Mouse (Mus musculus) liver, embryonic 14.5 days (tissue): ENCODE data around the gene Ppp2r5b. TPM values are rescaled to one million over a fixed set of nuclear protein-coding genes. Genes with fewer than 3 reads are reported as not detected.
A peak's percentile ranks its signal among the peaks of the same experiment; 100 is the strongest.

Experiments
- ATAC-seq: fragments of 200-750 bp; cut with Nextera tagmentation; 2 replicates; pipeline ENCODE4 v1.8.0; 2017; ENCODE audit warnings: moderate number of reproducible peaks, mild to moderate bottlenecking, moderate library complexity; ENCODE audit not compliant: insufficient read depth
- DNase-seq, 3 experiments: peaks; one replicate each; pipeline ENCODE4 v3.0.0-alpha.2; 2012 to 2013; ENCODE audit warnings: low read depth in 3 of 3, low spot score in 3 of 3
- H3K27ac ChIP-seq: fragments of 300-500 bp; sonication (generic); 2 replicates; pipeline ENCODE4 v1.5.1; 2014; ENCODE audit warnings: moderate library complexity, mild to moderate bottlenecking, control low read depth, inconsistent platforms
- H3K27me3 ChIP-seq: fragments of 300-500 bp; sonication (generic); 2 replicates; pipeline ENCODE4 v1.6.1; 2014; ENCODE audit warnings: mild to moderate bottlenecking, low read length, moderate library complexity; ENCODE audit not compliant: control insufficient read depth, insufficient read depth
- H3K36me3 ChIP-seq: fragments of 300-500 bp; sonication (generic); replicated peaks from 2 replicates; pipeline ENCODE4 v1.6.1; 2014; ENCODE audit warnings: low read depth; ENCODE audit not compliant: control insufficient read depth, insufficient read depth
- H3K4me1 ChIP-seq, 2 experiments: fragments of 200-500 bp in 1 of 2; fragments of 300-500 bp in 1 of 2; sonication (generic) in 1 of 2; replicated peaks; 2 replicates each; pipeline ENCODE4 v1.6.1; 2012 to 2014; ENCODE audit warnings: antibody characterized with exemption in 1 of 2, inconsistent platforms in 1 of 2, low read length in 1 of 2; ENCODE audit not compliant: control insufficient read depth in 2 of 2, insufficient read depth in 2 of 2
- H3K4me2 ChIP-seq: fragments of 300-500 bp; sonication (generic); 2 replicates; pipeline ENCODE4 v1.6.1; 2014; ENCODE audit warnings: low read depth, mild to moderate bottlenecking, control low read depth, moderate library complexity
- H3K4me3 ChIP-seq, 2 experiments: fragments of 200-500 bp in 1 of 2; fragments of 300-500 bp in 1 of 2; sonication (generic) in 1 of 2; 2 replicates each; pipeline ENCODE4 v1.5.1; 2012 to 2014; ENCODE audit warnings: low read depth in 2 of 2, low read length in 2 of 2, mild to moderate bottlenecking in 2 of 2, control low read depth in 1 of 2, inconsistent platforms in 1 of 2, moderate library complexity in 1 of 2; ENCODE audit not compliant: insufficient read depth in 1 of 2
- H3K9ac ChIP-seq: fragments of 300-500 bp; sonication (generic); replicated peaks from 2 replicates; pipeline ENCODE4 v1.6.1; 2014; ENCODE audit warnings: mild to moderate bottlenecking, control low read depth, moderate library complexity
- H3K9me3 ChIP-seq: fragments of 300-500 bp; sonication (generic); 2 replicates; pipeline ENCODE4 v1.6.1; 2016; ENCODE audit warnings: low read length, mixed read lengths; ENCODE audit not compliant: control insufficient read depth
- CTCF ChIP-seq: IDR thresholded peaks from 2 replicates; pipeline ENCODE4 v1.5.1; 2016; ENCODE audit warnings: antibody characterized with exemption, low read depth, control low read depth
- EP300 ChIP-seq: IDR thresholded peaks from 2 replicates; pipeline ENCODE4 v1.6.1; 2016; ENCODE audit warnings: antibody characterized with exemption, low read depth
- WGBS: fragments of 180-500 bp; shearing (Covaris S2); extraction: QIAGEN DNeasy Blood & Tissue Kit; methylation state at CpG from one replicate; pipeline ENCODE4 v1.1.7; 2014; ENCODE audit not compliant: insufficient replicate concordance; 5-methylcytosine and 5-hydroxymethylcytosine counted together
- polyA plus RNA-seq, 2 experiments: library from polyadenylated mRNA; depleted of rRNA in 1 of 2; stranded (reverse) in 1 of 2; unstranded in 1 of 2; fragments of >200 nt; fragmentation: Nextera tagmentation in 1 of 2; extraction: Ambion mirVana in 1 of 2; gene quantifications; 2 replicates each; pipeline versions ENCODE4 v1.2.1 to v1.2.3; 2012 to 2014

Ppp2r5b gene
- polyA plus RNA-seq, 2 experiments, result 2.5 to 3.2 TPM

DNA sequence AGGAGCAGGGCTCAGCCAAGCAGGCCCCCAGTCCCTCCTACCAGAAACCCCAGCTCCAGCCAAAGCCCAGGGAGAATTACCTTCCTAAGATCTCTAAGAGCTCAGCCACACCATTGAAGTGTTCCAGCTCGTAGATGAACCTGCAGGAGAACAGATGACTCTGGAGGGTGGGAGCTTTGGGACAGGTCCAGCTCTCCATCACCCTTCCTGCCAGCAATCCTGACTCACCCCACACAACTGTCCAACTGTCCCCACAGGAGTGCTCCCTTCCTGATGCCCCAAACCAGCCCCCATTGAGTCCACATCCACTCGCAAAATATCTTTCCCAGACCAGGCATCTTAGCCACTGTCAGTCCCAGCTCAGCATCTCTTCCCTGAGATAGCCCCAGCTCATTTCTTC lies 4.6 kb downstream of the Ppp2r5b start:
- H3K27ac ChIP-seq, result no peak overlapping the region
- no peak for TF ChIP-seq CTCF
- no peak for TF ChIP-seq EP300
- H3K4me1 ChIP-seq, result peaks cover 8 to 10% of the 10 kb centered on the region in 2 experiments; a peak in 3 of 4 replicates
- no peaks in the 10 kb centered on the region for H3K36me3 ChIP-seq
- no peaks in the 10 kb centered on the region for H3K9me3 ChIP-seq
- H3K9ac ChIP-seq, result no peak overlapping the region
- no peak overlapping the region for H3K4me3 ChIP-seq
- H3K27me3 ChIP-seq, result no peaks in the 10 kb centered on the region
- H3K4me2 ChIP-seq, result no peak overlapping the region
- DNase-seq, result no peak
- WGBS, result 73% methylated on average over 2 of the region's 2 CpGs
- ATAC-seq, result no peak

DNA sequence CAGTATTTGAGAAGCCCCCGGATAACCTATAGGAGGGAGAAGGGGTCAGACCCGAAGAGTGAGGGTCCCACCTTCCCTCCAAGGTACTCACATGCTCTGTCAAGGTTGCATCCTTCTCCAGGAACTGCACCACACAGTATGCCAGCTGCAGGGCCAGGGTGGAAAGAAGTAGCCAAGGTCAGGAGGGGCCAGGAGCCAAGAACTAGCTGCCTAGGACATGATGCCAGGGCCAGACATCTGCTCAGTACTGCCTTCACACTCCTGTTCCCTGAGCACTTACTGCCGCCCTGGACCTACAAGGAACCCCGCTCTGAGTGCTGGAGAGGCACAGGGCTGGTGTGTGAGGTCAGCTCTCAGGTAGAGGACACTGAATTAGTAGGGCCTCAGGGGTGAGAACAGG lies 5.3 kb downstream of the Ppp2r5b start:
- no peak overlapping the region for H3K9ac ChIP-seq
- 62% methylated on average over 4 of the region's 4 CpGs for WGBS
- no peak overlapping the region for H3K27ac ChIP-seq
- no peaks in the 10 kb centered on the region for H3K9me3 ChIP-seq
- DNase-seq (no peak), ATAC-seq (no peak)
- no peak overlapping the region for H3K4me2 ChIP-seq
- no peak overlapping the region for H3K4me3 ChIP-seq
- TF ChIP-seq EP300, result no peak
- TF ChIP-seq CTCF, result no peak
- H3K27me3 ChIP-seq, result no peaks in the 10 kb centered on the region
- H3K4me1 ChIP-seq, result peaks cover 8 to 9% of the 10 kb centered on the region in 2 experiments; a peak in 3 of 4 replicates
- no peaks in the 10 kb centered on the region for H3K36me3 ChIP-seq

DNA sequence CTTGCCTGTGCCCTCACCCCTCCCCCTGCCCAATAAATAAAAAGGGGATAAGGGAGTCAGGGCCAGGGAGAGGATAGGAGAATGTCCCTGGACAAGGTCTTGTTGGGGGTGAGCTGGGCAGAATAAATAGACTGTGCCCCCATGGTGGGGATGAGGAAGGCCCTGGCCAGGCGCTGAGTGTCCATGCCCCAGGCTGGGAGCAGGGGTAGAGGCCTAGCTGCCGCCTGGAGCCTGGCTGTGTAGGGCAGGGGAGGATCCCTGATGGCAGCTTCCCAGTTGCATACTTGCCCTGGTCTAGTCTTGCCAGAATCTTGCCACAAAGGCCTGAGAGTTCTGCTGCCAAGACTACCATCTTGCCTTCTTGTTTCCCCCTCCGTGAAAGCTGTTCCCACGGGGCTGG lies 7.8 kb downstream of the Ppp2r5b start:
- no peak for ATAC-seq
- no peaks in the 10 kb centered on the region for H3K4me1 ChIP-seq
- no peak overlapping the region for H3K27ac ChIP-seq
- no peaks in the 10 kb centered on the region for H3K9me3 ChIP-seq
- no peak for DNase-seq
- no peak overlapping the region for H3K4me2 ChIP-seq
- H3K9ac ChIP-seq, result no peak overlapping the region
- no peak overlapping the region for H3K4me3 ChIP-seq
- no peaks in the 10 kb centered on the region for H3K36me3 ChIP-seq
- 64% methylated on average over 4 of the region's 4 CpGs for WGBS
- H3K27me3 ChIP-seq, result no peaks in the 10 kb centered on the region
- TF ChIP-seq CTCF (no peak), EP300 (no peak)

DNA sequence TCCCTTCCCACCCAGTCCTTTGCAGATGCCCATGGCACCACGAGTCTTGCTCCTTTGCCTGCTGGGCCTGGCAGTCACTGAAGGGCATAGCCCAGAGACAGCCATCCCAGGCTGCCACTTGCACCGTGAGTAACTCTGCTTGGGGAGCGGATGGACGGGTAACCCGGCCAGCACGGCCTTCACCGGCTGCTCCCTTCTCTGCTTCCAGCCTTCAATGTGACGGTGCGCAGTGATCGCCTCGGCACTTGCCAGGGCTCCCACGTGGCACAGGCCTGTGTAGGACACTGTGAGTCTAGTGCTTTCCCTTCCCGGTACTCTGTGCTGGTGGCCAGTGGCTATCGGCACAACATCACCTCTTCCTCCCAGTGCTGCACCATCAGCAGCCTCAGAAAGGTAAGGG lies 8.9 kb downstream of the Ppp2r5b start:
- no peak overlapping the region for H3K27ac ChIP-seq
- no peaks in the 10 kb centered on the region for H3K4me1 ChIP-seq
- DNase-seq, result no peak
- H3K4me2 ChIP-seq, result no peak overlapping the region
- H3K9me3 ChIP-seq, result no peaks in the 10 kb centered on the region
- H3K9ac ChIP-seq, result no peak overlapping the region
- no peaks in the 10 kb centered on the region for H3K27me3 ChIP-seq
- H3K4me3 ChIP-seq, result no peak overlapping the region
- TF ChIP-seq EP300, result no peak
- no peak for ATAC-seq
- H3K36me3 ChIP-seq, result no peaks in the 10 kb centered on the region
- 78% methylated on average over 14 of the region's 14 CpGs for WGBS

DNA sequence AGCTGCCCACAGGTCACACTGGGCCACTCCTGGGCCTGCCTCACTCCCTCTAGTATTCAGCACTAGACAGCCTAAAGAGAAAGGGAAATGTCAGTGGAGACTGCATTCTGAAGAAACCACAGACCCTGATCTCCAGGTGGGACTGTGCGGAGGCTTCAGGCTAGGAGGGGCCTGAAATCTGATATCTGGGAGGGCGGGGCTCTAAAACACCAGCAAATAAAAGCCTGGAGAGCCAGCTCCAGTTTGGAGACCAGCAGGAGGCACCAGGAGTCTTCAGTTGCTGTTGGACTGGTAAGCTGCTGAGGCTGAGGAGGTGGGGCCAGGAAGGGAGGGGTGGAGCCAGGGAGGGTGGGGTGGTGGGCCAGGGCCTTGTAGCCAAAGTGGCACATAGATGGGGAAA lies 9.5 kb downstream of the Ppp2r5b start, which contains the start of gene Gpha2:
TSS of gene Gpha2 (plus strand) at position 246 of the 400 bp plus-strand sequence.
- DNase-seq (no peak), ATAC-seq (peak; percentile 15; the same call in 1 of the 2 replicates)
- 16% methylated on average over 2 of the region's 2 CpGs for WGBS
- H3K27ac ChIP-seq, result no peak within 1 kb of the TSS
- no peak within 1 kb of the TSS for H3K9ac ChIP-seq
- TF ChIP-seq EP300, result no peak
- H3K9me3 ChIP-seq, result no peaks in the 10 kb centered on the region
- no peaks in the 10 kb centered on the region for H3K27me3 ChIP-seq
- H3K4me3 ChIP-seq, result no peak within 1 kb of the TSS
- H3K4me1 ChIP-seq, result no peaks in the 10 kb centered on the region
- no peak within 1 kb of the TSS for H3K4me2 ChIP-seq
- H3K36me3 ChIP-seq, result no peaks in the 10 kb centered on the region
